Mouse (Mus musculus) E14TG2a.4 (cell line): ENCODE results near the gene Thbd.

Experiments
- CTCF ChIP-seq: conservative IDR thresholded peaks from 2 replicates; pipeline ENCODE4 v1.5.1; 2014; ENCODE audit warnings: low read length
- NANOG ChIP-seq: IDR thresholded peaks from 2 replicates; pipeline ENCODE4 v1.6.1; 2014; ENCODE audit warnings: borderline replicate concordance, low read length, mixed read lengths
- POU5F1 ChIP-seq: IDR thresholded peaks from 2 replicates; pipeline ENCODE4 v1.6.1; 2014; ENCODE audit warnings: low read length, borderline replicate concordance

GRCm38 (mm10) chr2:148364536-148364935 is 43.5 kb downstream of the Thbd start:
- no peak for TF ChIP-seq CTCF
- no peak for TF ChIP-seq NANOG
- no peak for TF ChIP-seq POU5F1
